Mouse (Mus musculus) limb, embryonic 14.5 days (tissue): Measurements from ENCODE around the gene Otud1. TPM values are rescaled to one million over a fixed set of nuclear protein-coding genes. Genes with fewer than 3 reads are reported as not detected.

ENCODE experiments used
- ATAC-seq: fragments of 200-750 bp; cut with Nextera tagmentation; 2 replicates; pipeline ENCODE4 v1.8.0; 2017; ENCODE audit warnings: low read depth, moderate number of reproducible peaks, moderate TSS enrichment; ENCODE audit not compliant: low FRiP score
- DNase-seq: peaks from one replicate; pipeline ENCODE4 v3.0.0-alpha.2; 2015; ENCODE audit warnings: low spot score
- H3K27ac ChIP-seq: fragments of 300-500 bp; sonication (generic); replicated peaks from 2 replicates; pipeline ENCODE4 v1.5.1; 2014; ENCODE audit warnings: low read depth, mild to moderate bottlenecking, low read length, moderate library complexity, mixed read lengths
- H3K27me3 ChIP-seq: fragments of 300-500 bp; sonication (generic); 2 replicates; pipeline ENCODE4 v1.6.1; 2014; ENCODE audit warnings: low read length, mixed read lengths; ENCODE audit not compliant: control insufficient read depth, insufficient read depth
- H3K36me3 ChIP-seq: fragments of 300-500 bp; sonication (generic); 2 replicates; pipeline ENCODE4 v1.6.1; 2014; ENCODE audit warnings: mild to moderate bottlenecking, low read length, moderate library complexity, mixed read lengths; ENCODE audit not compliant: control insufficient read depth, insufficient read depth
- H3K4me1 ChIP-seq: fragments of 300-500 bp; sonication (generic); 2 replicates; pipeline ENCODE4 v1.6.1; 2014; ENCODE audit warnings: antibody characterized with exemption, low read length, mixed read lengths; ENCODE audit not compliant: control insufficient read depth, insufficient read depth
- H3K4me2 ChIP-seq: fragments of 300-500 bp; sonication (generic); replicated peaks from 2 replicates; pipeline ENCODE4 v1.6.1; 2014; ENCODE audit warnings: low read depth, mild to moderate bottlenecking, low read length, moderate library complexity; ENCODE audit not compliant: severe bottlenecking
- H3K4me3 ChIP-seq: fragments of 300-500 bp; sonication (generic); replicated peaks from 2 replicates; pipeline ENCODE4 v1.5.1; 2014; ENCODE audit warnings: low read length
- H3K9ac ChIP-seq: fragments of 300-500 bp; sonication (generic); 2 replicates; pipeline ENCODE4 v1.6.1; 2014; ENCODE audit warnings: mild to moderate bottlenecking, low read depth, low read length, moderate library complexity; ENCODE audit not compliant: severe bottlenecking
- H3K9me3 ChIP-seq: fragments of 300-500 bp; sonication (generic); 2 replicates; pipeline ENCODE4 v1.6.1; 2016; ENCODE audit warnings: low read length; ENCODE audit not compliant: control insufficient read depth
- POLR2A ChIP-seq: fragments of 200-500 bp; IDR thresholded peaks from 2 replicates; pipeline ENCODE4 v1.8.0; 2012; ENCODE audit warnings: inconsistent platforms, mild to moderate bottlenecking, moderate library complexity, borderline replicate concordance; ENCODE audit not compliant: insufficient read depth, insufficient read length; ENCODE audit errors: extremely low read depth
- WGBS: fragments of 180-500 bp; shearing (Covaris S2); extraction: QIAGEN DNeasy Blood & Tissue Kit; methylation state at CpG from one replicate; pipeline ENCODE4 v1.1.7; 2014; 5-methylcytosine and 5-hydroxymethylcytosine counted together
- polyA plus RNA-seq, 2 experiments: library from polyadenylated mRNA; depleted of rRNA in 1 of 2; stranded (reverse) in 1 of 2; unstranded in 1 of 2; fragments of >200 nt; fragmentation: Nextera tagmentation in 1 of 2; extraction: Ambion mirVana in 1 of 2; gene quantifications; 2 replicates each; pipeline versions ENCODE4 v1.2.1 to v1.2.3; 2012 to 2014

The Otud1 gene
- polyA plus RNA-seq, 2 experiments, result 2.1 to 2.5 TPM

- Histone ChIP-seq H3K27me3 (no peaks in the 10 kb centered on the region), H3K36me3 (no peaks in the 10 kb centered on the region), H3K4me1 (no peaks in the 10 kb centered on the region), H3K4me3 (no peak overlapping the region), H3K9me3 (no peaks in the 10 kb centered on the region), H3K9ac (no peak overlapping the region), H3K4me2 (no peak overlapping the region), H3K27ac (no peak overlapping the region)
- 84% methylated on average over 4 of the region's 4 CpGs for WGBS
- DNase-seq, result no peak
- no peak for ATAC-seq
- TF ChIP-seq POLR2A, result no peak
Observed at GRCm38 (mm10) chr2:19627920-19628608, 29.5 kb upstream of the Otud1 start.

DNA sequence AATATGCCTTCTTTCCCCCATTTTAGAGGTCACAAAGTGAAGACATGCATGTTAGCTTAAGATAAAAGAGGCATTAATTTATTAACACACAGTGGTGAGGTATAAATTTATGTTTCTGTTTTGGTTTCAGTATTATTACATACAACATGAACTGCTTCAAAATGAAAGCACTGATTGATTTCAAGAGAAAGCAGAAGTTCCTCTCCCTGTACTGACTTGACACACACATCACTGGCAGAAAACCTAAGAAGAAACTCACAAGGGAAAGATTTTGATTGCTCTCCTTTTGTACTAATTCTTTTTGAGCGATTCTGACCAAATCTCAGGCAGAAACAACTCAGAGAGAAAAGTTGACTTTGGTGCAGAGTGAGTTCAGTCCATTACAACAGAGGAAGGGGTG is 27.0 kb upstream of the Otud1 start:
- ATAC-seq (no peak), DNase-seq (no peak)
- Histone ChIP-seq H3K9me3 (no peaks in the 10 kb centered on the region), H3K27me3 (no peaks in the 10 kb centered on the region), H3K36me3 (no peaks in the 10 kb centered on the region), H3K4me1 (no peaks in the 10 kb centered on the region), H3K4me2 (no peak overlapping the region), H3K4me3 (no peak overlapping the region), H3K27ac (no peak overlapping the region), H3K9ac (no peak overlapping the region)
- no peak for TF ChIP-seq POLR2A
- 82% methylated on average over 1 of the region's 1 CpGs for WGBS

DNA sequence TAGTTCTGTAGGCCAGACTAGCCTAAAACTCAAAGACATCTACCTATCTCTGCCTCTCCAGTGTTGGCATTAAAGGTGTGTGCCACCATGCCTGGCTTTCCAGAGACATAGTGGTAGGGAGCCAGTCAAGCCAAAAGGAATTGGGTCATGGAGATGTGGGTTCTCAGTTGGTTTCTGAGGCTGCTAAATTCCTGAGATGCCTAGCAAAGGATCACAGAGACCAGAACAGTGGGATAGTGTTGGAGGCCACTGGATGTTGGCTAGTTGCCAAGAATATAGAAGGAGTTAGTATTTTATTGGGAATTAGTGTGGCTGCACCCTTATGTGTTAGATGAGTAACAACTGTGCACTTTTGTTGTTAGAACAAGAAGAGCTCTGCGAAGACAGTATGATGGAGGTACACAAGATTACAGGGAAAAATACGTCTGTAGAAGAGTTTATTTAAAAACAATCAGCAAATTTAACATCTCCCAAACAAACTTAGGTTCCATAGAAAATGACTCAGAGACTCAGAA is 24.1 kb upstream of the Otud1 start:
- no peak for TF ChIP-seq POLR2A
- 77% methylated on average over 2 of the region's 2 CpGs for whole genome bisulfite sequencing
- no peak overlapping the region for H3K4me2 ChIP-seq
- H3K4me3 ChIP-seq, result no peak overlapping the region
- H3K36me3 ChIP-seq, result no peaks in the 10 kb centered on the region
- H3K27me3 ChIP-seq, result no peaks in the 10 kb centered on the region
- no peak overlapping the region for H3K27ac ChIP-seq
- ATAC-seq, result no peak
- H3K9me3 ChIP-seq, result no peaks in the 10 kb centered on the region
- H3K4me1 ChIP-seq, result no peaks in the 10 kb centered on the region
- H3K9ac ChIP-seq, result no peak overlapping the region
- DNase-seq, result peak; percentile 14

- Histone ChIP-seq H3K36me3 (no peaks in the 10 kb centered on the region), H3K27me3 (no peaks in the 10 kb centered on the region), H3K4me2 (no peak overlapping the region), H3K9me3 (no peaks in the 10 kb centered on the region), H3K4me3 (no peak overlapping the region), H3K9ac (no peak overlapping the region), H3K27ac (no peak overlapping the region), H3K4me1 (no peaks in the 10 kb centered on the region)
- no peak for ATAC-seq
- 66% methylated on average over 2 of the region's 2 CpGs for WGBS
- no peak for TF ChIP-seq POLR2A
- DNase-seq, result no peak
Observed at GRCm38 (mm10) chr2:19645182-19645581, 12.4 kb upstream of the Otud1 start.

- no peak overlapping the region for H3K4me3 ChIP-seq
- H3K27ac ChIP-seq, result no peak overlapping the region
- H3K4me1 ChIP-seq, result no peaks in the 10 kb centered on the region
- H3K27me3 ChIP-seq, result no peaks in the 10 kb centered on the region
- no peak overlapping the region for H3K9ac ChIP-seq
- 77% methylated on average over 4 of the region's 4 CpGs for WGBS
- ATAC-seq, result no peak
- DNase-seq, result no peak
- H3K9me3 ChIP-seq, result no peaks in the 10 kb centered on the region
- no peaks in the 10 kb centered on the region for H3K36me3 ChIP-seq
- H3K4me2 ChIP-seq, result no peak overlapping the region
- TF ChIP-seq POLR2A, result no peak
Observed at GRCm38 (mm10) chr2:19646144-19646543, 11.4 kb upstream of the Otud1 start.
